Mouse (Mus musculus): Measurements from ENCODE around the gene Cdh4. TPM values are rescaled to one million over a fixed set of nuclear protein-coding genes. Genes with fewer than 3 reads are reported as not detected.

The Cdh4 gene
- polyA plus RNA-seq, 1 experiment = 48.4 TPM

- no peak for TF ChIP-seq POLR2A (IDR thresholded peaks at IDR 0.05; ENCODE audit: borderline replicate concordance, extremely low read depth, insufficient read depth, insufficient read length, poor library complexity, severe bottlenecking)
- TF ChIP-seq CTCF (IDR thresholded peaks at IDR 0.05; ENCODE audit: borderline replicate concordance, extremely low read depth, insufficient read depth, insufficient read length) = peak; percentile 9; the same call in 1 of the 2 replicates
- DNase-seq (ENCODE audit: low read depth) = no peak
Measured at GRCm38 (mm10) chr2:179576221-179576620, 134.0 kb downstream of the Cdh4 start.

- TF ChIP-seq CTCF (IDR thresholded peaks at IDR 0.05; ENCODE audit: borderline replicate concordance, extremely low read depth, insufficient read depth, insufficient read length) = no peak
- TF ChIP-seq POLR2A (IDR thresholded peaks at IDR 0.05; ENCODE audit: borderline replicate concordance, extremely low read depth, insufficient read depth, insufficient read length, poor library complexity, severe bottlenecking) = no peak
- no peak for DNase-seq (ENCODE audit: low read depth)
Measured at GRCm38 (mm10) chr2:179578329-179578728, 136.1 kb downstream of the Cdh4 start.

- TF ChIP-seq POLR2A (IDR thresholded peaks at IDR 0.05; ENCODE audit: borderline replicate concordance, extremely low read depth, insufficient read depth, insufficient read length, poor library complexity, severe bottlenecking) (no peak), CTCF (IDR thresholded peaks at IDR 0.05; ENCODE audit: borderline replicate concordance, extremely low read depth, insufficient read depth, insufficient read length) (no peak)
- DNase-seq (ENCODE audit: low read depth) = peak; percentile 60
Measured at GRCm38 (mm10) chr2:179578842-179579241, 136.6 kb downstream of the Cdh4 start.

- no peak for DNase-seq (ENCODE audit: low read depth)
- TF ChIP-seq POLR2A (IDR thresholded peaks at IDR 0.05; ENCODE audit: borderline replicate concordance, extremely low read depth, insufficient read depth, insufficient read length, poor library complexity, severe bottlenecking) (no peak), CTCF (IDR thresholded peaks at IDR 0.05; ENCODE audit: borderline replicate concordance, extremely low read depth, insufficient read depth, insufficient read length) (no peak)
Measured at GRCm38 (mm10) chr2:179580415-179580814, 138.2 kb downstream of the Cdh4 start.

GRCm38 (mm10) chr2:179581058-179581457 lies 138.8 kb downstream of the Cdh4 start:
- no peak for TF ChIP-seq POLR2A (IDR thresholded peaks at IDR 0.05; ENCODE audit: borderline replicate concordance, extremely low read depth, insufficient read depth, insufficient read length, poor library complexity, severe bottlenecking)
- TF ChIP-seq CTCF (IDR thresholded peaks at IDR 0.05; ENCODE audit: borderline replicate concordance, extremely low read depth, insufficient read depth, insufficient read length) = no peak

GRCm38 (mm10) chr2:179582966-179583365 lies 140.7 kb downstream of the Cdh4 start:
- TF ChIP-seq CTCF (IDR thresholded peaks at IDR 0.05; ENCODE audit: borderline replicate concordance, extremely low read depth, insufficient read depth, insufficient read length) (no peak), POLR2A (IDR thresholded peaks at IDR 0.05; ENCODE audit: borderline replicate concordance, extremely low read depth, insufficient read depth, insufficient read length, poor library complexity, severe bottlenecking) (no peak)

More at GRCm38 (mm10) chr2:179581058-179581457, 138.8 kb downstream of the Cdh4 start:
- peak; percentile 76 for DNase-seq (ENCODE audit: low read depth)

GRCm38 (mm10) chr2:179584672-179585071 lies 142.4 kb downstream of the Cdh4 start:
- no peak for DNase-seq (ENCODE audit: low read depth)
- TF ChIP-seq POLR2A (IDR thresholded peaks at IDR 0.05; ENCODE audit: borderline replicate concordance, extremely low read depth, insufficient read depth, insufficient read length, poor library complexity, severe bottlenecking) = no peak
- TF ChIP-seq CTCF (IDR thresholded peaks at IDR 0.05; ENCODE audit: borderline replicate concordance, extremely low read depth, insufficient read depth, insufficient read length) = no peak

More at GRCm38 (mm10) chr2:179582966-179583365, 140.7 kb downstream of the Cdh4 start:
- peak; percentile 72 for DNase-seq (ENCODE audit: low read depth)

- no peak for DNase-seq (ENCODE audit: low read depth)
- TF ChIP-seq CTCF (IDR thresholded peaks at IDR 0.05; ENCODE audit: borderline replicate concordance, extremely low read depth, insufficient read depth, insufficient read length) (no peak), POLR2A (IDR thresholded peaks at IDR 0.05; ENCODE audit: borderline replicate concordance, extremely low read depth, insufficient read depth, insufficient read length, poor library complexity, severe bottlenecking) (no peak)
Measured at GRCm38 (mm10) chr2:179586436-179586835, 144.2 kb downstream of the Cdh4 start.

GRCm38 (mm10) chr2:179587069-179587468 lies 144.8 kb downstream of the Cdh4 start:
- no peak for DNase-seq (ENCODE audit: low read depth)
- TF ChIP-seq CTCF (IDR thresholded peaks at IDR 0.05; ENCODE audit: borderline replicate concordance, extremely low read depth, insufficient read depth, insufficient read length) (no peak), POLR2A (IDR thresholded peaks at IDR 0.05; ENCODE audit: borderline replicate concordance, extremely low read depth, insufficient read depth, insufficient read length, poor library complexity, severe bottlenecking) (no peak)

GRCm38 (mm10) chr2:179591661-179592060 lies 149.4 kb downstream of the Cdh4 start:
- TF ChIP-seq POLR2A (IDR thresholded peaks at IDR 0.05; ENCODE audit: borderline replicate concordance, extremely low read depth, insufficient read depth, insufficient read length, poor library complexity, severe bottlenecking) = no peak
- TF ChIP-seq CTCF (IDR thresholded peaks at IDR 0.05; ENCODE audit: borderline replicate concordance, extremely low read depth, insufficient read depth, insufficient read length) = no peak
- DNase-seq (ENCODE audit: low read depth) = peak; percentile 55

GRCm38 (mm10) chr2:179595013-179595412 lies 152.8 kb downstream of the Cdh4 start:
- no peak for TF ChIP-seq CTCF (IDR thresholded peaks at IDR 0.05; ENCODE audit: borderline replicate concordance, extremely low read depth, insufficient read depth, insufficient read length)
- TF ChIP-seq POLR2A (IDR thresholded peaks at IDR 0.05; ENCODE audit: borderline replicate concordance, extremely low read depth, insufficient read depth, insufficient read length, poor library complexity, severe bottlenecking) = no peak
- peak; percentile 65 for DNase-seq (ENCODE audit: low read depth)

- peak; percentile 55 for DNase-seq (ENCODE audit: low read depth)
Measured at GRCm38 (mm10) chr2:179598886-179599285, 156.7 kb downstream of the Cdh4 start.

More at GRCm38 (mm10) chr2:179598886-179599285, 156.7 kb downstream of the Cdh4 start:
- no peak for TF ChIP-seq POLR2A (IDR thresholded peaks at IDR 0.05; ENCODE audit: borderline replicate concordance, extremely low read depth, insufficient read depth, insufficient read length, poor library complexity, severe bottlenecking)
- TF ChIP-seq CTCF (IDR thresholded peaks at IDR 0.05; ENCODE audit: borderline replicate concordance, extremely low read depth, insufficient read depth, insufficient read length) = no peak

Measured in brain, embryonic 14.5 days (tissue).